Mouse (Mus musculus) left cerebral cortex, adult 18-20 months (tissue): ENCODE data around the gene Tmem106c. TPM values are rescaled to one million over a fixed set of nuclear protein-coding genes. Genes with fewer than 3 reads are reported as not detected.
A peak's percentile ranks its signal among the peaks of the same experiment; 100 is the strongest.

Experiments
- DNase-seq, 2 experiments: peaks; one replicate each; pipeline ENCODE4 v3.0.0; 2021 to 2022; ENCODE audit warnings: low spot score in 2 of 2, mixed read lengths in 1 of 2
- total RNA-seq, 2 experiments: library from RNA; stranded (reverse); gene quantifications; 2 replicates each; pipeline ENCODE4 v1.2.3; 2021

Gene Tmem106c
- total RNA-seq, 2 experiments from 2014 or later, result 33.2 to 34.9 TPM

GRCm38 (mm10) chr15:97952137-97952888, 11.7 kb upstream of the Tmem106c start:
- DNase-seq, result peak; percentile 61 to 78

DNA sequence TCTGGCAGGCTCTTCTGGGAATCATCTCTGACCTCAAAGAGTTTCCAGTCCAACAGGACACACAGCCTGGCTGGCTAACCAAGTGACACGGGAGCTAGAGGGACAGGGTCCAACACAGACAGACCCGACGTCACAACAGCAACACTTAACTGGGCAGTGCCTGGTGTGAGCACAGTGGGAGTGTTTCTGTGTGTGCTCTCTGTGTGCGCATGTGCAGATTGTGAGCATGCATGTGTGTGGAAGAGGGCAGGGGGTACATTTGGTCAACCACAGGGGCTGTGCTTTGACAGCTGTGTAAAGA, 11.2 kb upstream of the Tmem106c start:
- DNase-seq, result no peak

DNA sequence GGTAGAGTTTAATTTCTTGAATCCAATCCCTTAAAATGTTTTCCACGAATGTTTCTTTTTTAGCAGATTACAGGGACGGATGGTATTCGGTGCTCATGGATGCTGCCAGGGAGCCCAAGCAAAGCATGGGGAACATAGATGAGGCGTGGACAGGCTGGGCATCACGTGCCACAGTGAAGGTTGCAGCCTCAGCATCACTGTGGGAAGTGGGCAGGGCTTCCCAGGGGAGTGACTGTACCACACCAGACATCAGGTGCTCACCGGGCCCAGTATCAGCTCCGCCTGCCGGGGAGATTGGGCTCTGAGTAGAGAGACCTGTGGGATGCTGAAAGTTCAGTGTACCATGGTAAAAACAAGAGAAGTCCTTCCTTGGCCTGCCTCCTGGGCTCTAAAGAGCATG, 9.3 kb upstream of the Tmem106c start:
- no peak for DNase-seq

DNA sequence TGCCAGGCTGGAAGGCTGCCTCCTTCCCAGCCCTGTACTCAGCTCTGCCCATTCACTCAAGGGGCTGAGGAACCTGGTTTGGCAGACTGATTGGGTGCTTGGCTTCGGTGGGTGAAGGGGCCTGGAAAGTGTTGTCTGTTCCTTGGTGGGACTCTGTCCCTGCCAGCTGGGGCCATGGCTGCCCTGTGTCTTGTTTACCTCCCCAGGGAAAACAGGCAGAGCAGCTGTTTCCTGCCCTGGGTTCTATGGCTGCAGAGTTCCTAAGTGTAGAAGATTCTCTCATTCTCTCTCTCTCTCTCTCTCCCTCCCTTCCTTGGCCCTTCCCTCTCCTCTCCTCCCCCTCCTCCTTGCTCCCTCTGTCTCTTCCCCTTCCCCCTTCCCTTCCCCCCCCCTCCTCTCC, 8.7 kb upstream of the Tmem106c start:
- DNase-seq, result no peak

DNA sequence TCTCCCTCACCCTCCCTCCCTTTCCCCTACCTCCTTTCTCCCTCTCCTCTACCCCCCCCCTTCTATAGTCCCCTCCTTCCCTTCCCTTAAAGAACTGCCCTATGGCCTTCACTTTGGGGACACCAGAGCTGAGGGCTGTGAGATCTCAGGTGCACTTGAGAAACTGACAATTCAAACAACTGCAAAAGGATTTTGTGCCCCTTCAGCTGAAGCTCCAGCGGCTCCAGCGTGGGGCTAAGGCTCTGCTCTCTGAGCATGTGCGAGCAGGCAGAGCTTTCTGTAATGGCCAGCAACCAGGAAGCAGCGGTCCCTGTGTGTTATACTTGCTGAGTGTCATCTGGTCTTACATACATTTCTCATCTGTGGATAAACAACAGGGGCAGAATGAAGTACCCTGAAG, 8.3 kb upstream of the Tmem106c start:
- DNase-seq, result no peak

DNA sequence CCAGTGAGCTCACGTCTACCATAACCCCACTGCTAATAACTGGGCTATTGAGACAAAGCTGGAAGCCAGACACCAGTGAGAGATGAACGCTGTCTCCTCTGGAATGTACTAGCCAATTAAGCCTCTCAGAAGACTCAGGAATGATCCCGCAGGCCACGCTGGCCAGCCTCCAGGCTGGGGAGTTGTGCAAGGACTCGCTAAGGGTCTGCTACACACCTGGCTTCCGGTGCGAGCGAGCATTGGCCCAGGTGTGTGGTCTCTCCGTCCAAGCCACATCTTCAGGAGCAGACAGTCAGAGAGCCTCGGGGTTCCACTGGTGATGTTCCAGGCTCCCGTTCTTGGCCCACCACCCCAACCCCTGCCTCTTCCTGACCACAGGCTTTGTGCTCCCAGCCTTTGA, 7.6 kb upstream of the Tmem106c start:
- DNase-seq, result no peak

DNA sequence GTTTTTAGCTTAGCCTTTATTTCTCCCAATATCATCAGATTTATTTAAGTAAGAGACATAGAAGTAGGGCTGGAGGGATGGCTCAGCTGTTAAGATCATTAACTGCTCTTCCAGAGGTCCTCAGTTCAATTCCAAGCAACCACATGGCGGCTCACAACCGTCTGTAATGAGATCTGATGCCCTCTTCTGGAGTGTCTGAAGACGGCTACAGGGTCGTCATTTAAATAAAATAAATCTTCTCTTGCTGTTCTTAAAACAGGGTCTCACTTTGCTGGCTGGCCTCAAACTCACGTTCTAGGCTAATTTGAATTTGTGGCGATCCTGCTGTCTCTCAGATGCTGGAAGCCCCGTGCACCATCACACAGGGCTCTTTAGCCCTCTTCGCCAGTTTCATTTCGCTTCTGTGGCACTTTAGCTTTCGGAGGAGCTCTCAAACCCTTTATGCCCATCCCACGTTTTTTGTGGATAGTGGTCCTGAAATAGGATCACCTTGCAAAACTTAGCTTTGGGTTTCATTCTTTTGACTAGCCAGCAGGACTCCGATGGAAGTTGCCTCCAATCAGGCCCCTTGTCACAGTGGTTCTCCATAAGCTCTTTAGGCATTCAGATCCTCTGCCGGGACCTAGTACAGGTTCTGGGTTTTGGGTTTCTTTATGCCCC, 541 bp upstream of the Tmem106c start:
- DNase-seq, result no peak

- no peak for DNase-seq
Observed at GRCm38 (mm10) chr15:97964836-97965187, 812 bp downstream of the Tmem106c start.

GRCm38 (mm10) chr15:97965311-97966045, 1.5 kb downstream of the Tmem106c start:
- no peak for DNase-seq

DNA sequence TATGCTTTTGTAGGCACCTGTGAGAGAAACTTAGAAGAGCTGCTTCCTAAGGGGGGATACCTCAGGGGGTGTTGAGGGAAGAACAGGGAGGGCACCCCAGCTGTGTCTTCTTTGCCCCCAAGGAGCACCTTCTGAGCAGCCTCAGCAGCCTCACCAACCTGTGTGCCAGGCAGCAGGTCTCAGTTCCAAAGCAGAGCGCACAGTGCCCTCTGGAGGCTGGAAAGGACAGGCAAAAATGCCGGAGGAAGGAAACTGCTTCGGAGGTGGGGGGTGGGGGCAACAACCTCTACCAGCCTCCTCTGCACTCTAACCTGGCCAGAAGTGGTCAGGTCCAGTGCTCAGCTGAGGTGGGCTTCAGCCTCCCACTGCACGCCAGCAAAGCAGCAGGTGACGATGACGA, 6.3 kb downstream of the Tmem106c start:
- DNase-seq, result peak; percentile 33 to 44

GRCm38 (mm10) chr15:97972580-97972979, 8.6 kb downstream of the Tmem106c start:
- no peak for DNase-seq

DNA sequence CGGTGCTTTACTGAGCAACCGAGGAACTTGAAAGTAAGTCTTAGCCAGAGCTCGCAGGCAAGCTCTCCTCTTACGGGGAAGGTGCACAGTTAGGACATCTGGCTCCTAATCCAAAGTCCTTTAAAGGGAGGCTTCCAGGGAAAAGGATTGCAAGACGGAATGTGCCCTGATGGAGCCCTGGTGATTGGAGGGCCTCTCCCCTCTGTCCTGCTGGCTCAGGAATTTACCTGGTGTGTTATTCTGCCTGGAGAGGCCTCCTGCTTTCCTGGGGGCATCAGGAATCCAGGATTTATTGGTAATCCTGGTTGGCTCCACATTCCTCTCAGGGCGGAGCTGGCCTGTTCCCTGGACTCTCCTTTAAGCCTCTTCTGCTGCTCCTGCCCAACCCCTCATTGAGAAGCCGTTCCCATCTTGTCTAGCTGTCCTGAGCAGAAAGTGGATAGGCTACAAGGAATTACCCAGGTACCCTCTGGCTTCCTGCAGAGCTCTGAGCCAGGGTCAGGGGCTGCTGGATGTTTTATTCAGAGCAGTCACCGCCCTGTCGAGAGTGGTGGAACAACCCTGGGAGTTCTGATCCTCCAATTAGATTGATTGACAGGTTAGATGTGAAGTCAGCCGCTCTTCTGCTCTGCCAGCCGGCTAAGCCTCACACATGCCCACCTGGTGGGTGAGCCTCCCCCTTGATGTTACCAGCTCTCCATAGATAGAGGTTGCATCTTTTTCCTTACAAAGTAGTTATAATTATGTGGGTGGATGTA, 9.4 kb downstream of the Tmem106c start:
- no peak for DNase-seq

- no peak for DNase-seq
Observed at GRCm38 (mm10) chr15:97981560-97981959, 17.6 kb downstream of the Tmem106c start.

DNA sequence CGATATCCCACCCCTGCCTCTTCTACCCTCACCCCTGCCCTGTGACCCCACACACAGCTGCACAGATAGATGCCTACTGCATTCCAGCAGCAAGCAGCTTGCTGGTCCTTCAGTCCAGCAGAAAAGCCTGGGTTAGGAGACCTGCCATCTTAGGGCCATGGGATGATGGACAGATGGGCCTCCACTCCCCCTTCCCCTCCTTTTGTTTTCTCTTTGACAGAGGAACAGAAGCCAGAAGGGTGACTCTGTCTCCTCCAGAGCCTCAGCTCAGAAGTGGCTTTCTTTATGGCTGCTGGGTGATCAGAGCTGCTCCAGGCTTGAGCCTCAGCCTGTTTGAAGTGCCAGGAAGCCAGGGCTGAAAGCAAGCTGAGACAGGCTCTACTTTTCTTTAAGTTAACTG, 25.5 kb downstream of the Tmem106c start:
- no peak for DNase-seq

DNA sequence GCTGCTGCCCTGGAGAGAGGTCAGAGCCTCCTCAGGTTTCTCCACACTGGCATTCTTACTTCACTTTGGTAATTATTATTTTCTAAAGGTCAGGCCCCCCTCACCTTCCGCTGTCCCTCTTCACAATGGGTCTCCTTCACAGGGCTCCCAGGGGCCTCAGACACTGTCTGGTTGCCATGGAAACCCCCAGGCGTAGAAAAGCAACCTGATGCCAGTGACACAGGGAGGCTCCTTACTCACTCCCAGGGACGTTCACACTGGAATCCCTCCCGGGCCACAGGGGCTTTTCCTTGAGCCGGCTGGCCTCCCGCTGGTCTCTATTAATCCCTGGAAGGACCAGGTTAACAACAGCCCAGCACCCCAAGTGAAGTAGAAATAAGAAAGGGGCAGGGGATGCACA, 26.1 kb downstream of the Tmem106c start:
- no peak for DNase-seq

DNA sequence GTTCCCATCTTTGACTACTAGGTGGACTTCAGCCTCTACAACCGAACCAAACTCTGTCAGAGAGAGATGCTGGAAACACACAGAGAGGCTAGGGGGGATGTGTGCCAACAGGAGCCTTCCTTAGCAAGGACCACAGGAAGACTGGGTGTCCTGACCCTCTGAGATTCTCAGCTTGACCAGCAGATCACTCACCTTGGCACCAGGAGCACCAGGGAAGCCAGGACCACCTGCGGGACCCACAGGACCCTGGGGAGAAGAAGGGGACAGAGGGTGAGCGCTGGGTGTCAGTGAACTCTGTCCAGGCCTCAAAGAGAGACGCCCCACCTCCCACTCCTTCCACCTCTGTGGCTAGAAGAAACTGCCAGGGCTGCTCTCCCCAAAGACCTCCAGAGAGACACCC, 26.7 kb downstream of the Tmem106c start:
- DNase-seq, result no peak

DNA sequence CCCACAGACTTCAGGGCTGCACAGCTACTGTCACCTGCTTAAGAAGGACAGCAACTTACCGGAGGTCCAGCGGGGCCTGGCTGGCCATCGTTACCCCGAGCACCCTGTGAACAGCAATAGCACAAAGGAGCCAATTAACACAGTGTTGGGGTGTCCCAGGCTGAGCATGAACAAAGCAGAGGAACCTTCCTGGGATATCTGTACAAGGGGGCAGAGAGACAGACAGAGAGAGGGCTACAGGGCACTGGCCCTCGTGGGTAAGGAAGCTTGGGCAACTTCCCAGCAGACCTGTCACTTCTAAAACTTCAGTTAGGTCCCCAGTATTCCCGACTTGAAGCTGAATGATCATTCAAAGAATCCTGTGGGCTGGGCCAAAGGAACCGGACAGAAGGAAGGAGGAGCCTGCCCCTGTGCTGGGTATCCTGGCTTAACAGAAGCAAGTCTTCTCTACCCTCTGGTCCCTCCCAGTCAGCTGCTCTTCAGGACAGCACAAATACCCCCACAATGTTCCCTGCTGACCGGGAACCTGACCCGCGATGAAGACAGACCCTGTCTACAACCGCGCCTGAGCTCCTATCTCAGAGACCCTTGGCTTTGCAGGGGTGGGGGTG, 27.4 kb downstream of the Tmem106c start:
- DNase-seq, result no peak

- DNase-seq, result no peak
Observed at GRCm38 (mm10) chr15:97992027-97992711, 28.2 kb downstream of the Tmem106c start.

DNA sequence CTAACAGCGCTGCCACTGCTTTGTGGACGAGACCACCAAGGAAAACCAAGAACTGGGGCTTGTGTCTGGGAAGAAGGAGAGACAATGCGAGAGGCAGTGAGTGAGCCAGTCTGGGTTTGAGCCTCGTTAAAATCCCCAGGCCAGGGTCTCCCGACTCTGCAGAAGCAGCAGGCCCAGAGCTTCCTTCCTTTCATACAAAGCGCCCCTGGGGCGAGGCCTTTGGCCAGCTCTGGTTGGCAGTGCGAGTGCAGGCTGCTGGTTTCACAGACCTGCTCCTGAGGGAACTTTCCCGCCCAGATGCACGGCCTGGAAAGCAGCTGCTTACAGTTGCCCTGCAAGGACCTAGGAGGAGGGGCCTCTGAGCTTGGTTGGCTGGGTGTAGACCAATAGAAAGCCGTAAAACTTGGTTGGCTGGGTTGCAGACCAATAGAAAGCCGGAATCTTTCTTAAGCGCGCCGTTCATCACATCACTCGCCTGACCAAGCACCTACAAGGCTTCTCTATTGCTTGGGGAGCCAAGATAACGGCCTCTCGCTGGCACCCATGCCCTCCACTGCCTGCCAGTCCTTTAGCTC, 28.8 kb downstream of the Tmem106c start:
- DNase-seq, result peak; percentile 60 to 67

DNA sequence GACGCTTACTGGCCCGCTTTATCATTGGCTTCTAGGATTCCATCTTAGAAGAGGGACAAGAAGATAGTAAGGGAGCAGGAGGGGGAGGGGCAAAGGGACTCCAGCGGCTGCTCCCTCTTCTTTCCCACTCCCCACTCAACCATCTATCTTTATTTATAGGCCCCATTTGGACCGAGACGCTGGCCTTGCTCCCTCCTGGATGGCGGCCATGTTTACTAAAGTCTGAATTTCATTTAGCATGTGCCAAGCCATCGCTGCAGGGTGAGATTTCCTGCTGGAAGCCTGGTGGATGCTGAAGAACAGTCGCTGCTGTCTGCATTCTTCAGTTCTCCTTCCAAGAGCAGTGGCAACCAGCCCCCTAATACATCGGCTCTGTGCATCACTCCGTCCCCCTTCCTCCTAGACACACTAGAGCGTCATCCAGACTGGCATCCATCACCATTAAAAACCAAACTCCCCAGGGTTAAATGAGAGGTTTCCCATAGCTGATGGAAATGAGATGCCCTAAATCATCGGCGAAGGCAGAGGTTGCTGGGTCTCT, 32.8 kb downstream of the Tmem106c start:
- DNase-seq, result peak in 1 of 2 experiments; percentile 20
